Mouse (Mus musculus): ENCODE results near the gene Slc15a1. TPM values are rescaled to one million over a fixed set of nuclear protein-coding genes. Genes with fewer than 3 reads are reported as not detected.

Gene Slc15a1
- 0.19 and 0.25 TPM in 2 replicates for polyA plus RNA-seq (2015; fragmentation: Nextera tagmentation; extraction: Ambion mirVana)

DNA sequence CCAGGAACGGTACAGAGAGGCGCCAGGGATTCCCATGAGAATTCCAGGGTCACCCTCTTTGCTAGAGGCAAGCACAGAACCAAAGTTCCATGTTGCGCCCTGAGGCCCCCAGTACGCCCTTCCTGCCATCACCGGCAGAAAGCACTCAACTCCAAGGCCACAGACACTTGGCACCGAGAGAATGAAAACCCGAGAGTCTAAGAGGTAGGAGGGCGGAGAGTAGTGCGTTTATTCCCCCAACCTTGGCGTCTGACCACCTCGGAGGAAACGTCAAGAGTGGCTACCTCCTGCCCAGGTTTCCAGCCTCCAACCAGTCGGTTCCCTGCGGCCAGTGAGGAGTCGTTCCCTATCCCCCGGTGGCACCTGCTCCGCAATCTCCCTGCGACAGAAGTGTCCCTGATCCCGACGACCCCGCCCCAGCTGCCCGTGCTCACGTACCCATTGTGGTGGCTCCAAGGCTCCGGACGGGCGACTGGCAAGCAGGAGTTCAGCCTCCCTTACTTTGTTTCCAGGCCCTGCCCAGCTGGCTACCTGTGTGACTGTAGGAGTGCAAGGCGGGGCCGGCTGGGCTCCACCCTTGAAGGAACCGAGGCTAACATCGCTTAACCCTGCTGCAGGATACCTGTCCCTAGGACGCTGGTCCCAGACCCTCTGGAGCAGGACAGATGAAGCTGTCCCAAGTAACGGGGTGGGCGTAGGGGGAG, at the start of gene Slc15a1:
Slc15a1 (minus strand) TSS at position 472 of the 704 bp plus-strand sequence.

Other genes starting within 250 kb of the Slc15a1 start
- 29.5 and 49.2 TPM in 2 replicates for gene Stk24, start 125.2 kb downstream of the Slc15a1 start, polyA plus RNA-seq (2015; fragmentation: Nextera tagmentation; extraction: Ambion mirVana)

Data from adrenal gland, postnatal 0 days (tissue).